Mouse (Mus musculus) intestine, embryonic 14.5 days (tissue): ENCODE measurements around the gene Actg1. TPM values are rescaled to one million over a fixed set of nuclear protein-coding genes. Genes with fewer than 3 reads are reported as not detected.

Experiments used
- ATAC-seq: fragments of 200-750 bp; cut with Nextera tagmentation; replicated peaks from 2 replicates; pipeline ENCODE4 v1.8.0; 2017; ENCODE audit warnings: low read depth, moderate number of reproducible peaks, moderate TSS enrichment, moderate library complexity; ENCODE audit not compliant: low FRiP score, low TSS enrichment
- DNase-seq: peaks from one replicate; pipeline ENCODE4 v3.0.0-alpha.2; 2018; ENCODE audit warnings: low spot score
- H3K27ac ChIP-seq: fragments of 300-500 bp; sonication (generic); 2 replicates; pipeline ENCODE4 v1.5.1; 2014; ENCODE audit warnings: low read depth, mild to moderate bottlenecking, control low read depth
- H3K27me3 ChIP-seq: fragments of 300-500 bp; sonication (generic); replicated peaks from 2 replicates; pipeline ENCODE4 v1.6.1; 2014; ENCODE audit warnings: low read length, control low read depth; ENCODE audit not compliant: control insufficient read depth, insufficient read depth
- H3K36me3 ChIP-seq: fragments of 300-500 bp; sonication (generic); 2 replicates; pipeline ENCODE4 v1.6.1; 2014; ENCODE audit warnings: low read length, control low read depth; ENCODE audit not compliant: control insufficient read depth, insufficient read depth
- H3K4me1 ChIP-seq: fragments of 300-500 bp; sonication (generic); replicated peaks from 2 replicates; pipeline ENCODE4 v1.6.1; 2014; ENCODE audit warnings: low read length, control low read depth, mixed read lengths; ENCODE audit not compliant: control insufficient read depth, insufficient read depth
- H3K4me2 ChIP-seq: fragments of 300-500 bp; sonication (generic); 2 replicates; pipeline ENCODE4 v1.6.1; 2014; ENCODE audit warnings: low read length
- H3K4me3 ChIP-seq: fragments of 300-500 bp; sonication (generic); 2 replicates; pipeline ENCODE4 v1.5.1; 2014; ENCODE audit warnings: low read depth, low read length, control low read depth, mixed read lengths
- H3K9ac ChIP-seq: fragments of 300-500 bp; sonication (generic); 2 replicates; pipeline ENCODE4 v1.6.1; 2014; ENCODE audit warnings: mild to moderate bottlenecking, low read length
- H3K9me3 ChIP-seq: fragments of 300-500 bp; sonication (generic); 2 replicates; pipeline ENCODE4 v1.6.1; 2016; ENCODE audit warnings: low read length, control low read depth; ENCODE audit not compliant: control insufficient read depth
- WGBS: fragments of 180-500 bp; shearing (Covaris S2); extraction: QIAGEN DNeasy Blood & Tissue Kit; methylation state at CpG from one replicate; pipeline ENCODE4 v1.1.7; 2014; 5-methylcytosine and 5-hydroxymethylcytosine counted together
- polyA plus RNA-seq: library from polyadenylated mRNA; unstranded; fragments of >200 nt; fragmentation: Nextera tagmentation; extraction: Ambion mirVana; gene quantifications from 2 replicates; pipeline ENCODE4 v1.2.1, GENCODE M21; 2014

Actg1 gene
- polyA plus RNA-seq, 1 experiment from 2014 or later: 2,797 TPM

- H3K4me2 ChIP-seq: no peak overlapping the region
- H3K9ac ChIP-seq: no peak overlapping the region
- no peak for ATAC-seq
- H3K36me3 ChIP-seq: no peaks in the 10 kb centered on the region
- H3K27ac ChIP-seq: no peak overlapping the region
- H3K4me3 ChIP-seq: no peak overlapping the region
- WGBS: 87% methylated on average over 5 of the region's 5 CpGs
- H3K4me1 ChIP-seq: peaks cover 17% of the 10 kb centered on the region
- no peaks in the 10 kb centered on the region for H3K9me3 ChIP-seq
- no peaks in the 10 kb centered on the region for H3K27me3 ChIP-seq
- DNase-seq: peak; percentile 38
Measured at GRCm38 (mm10) chr11:120319310-120319709, 29.0 kb downstream of the Actg1 start.

- no peaks in the 10 kb centered on the region for H3K27me3 ChIP-seq
- no peak for ATAC-seq
- H3K36me3 ChIP-seq: no peaks in the 10 kb centered on the region
- peak overlapping the region; percentile 98 for H3K27ac ChIP-seq
- peaks cover 17% of the 10 kb centered on the region for H3K4me1 ChIP-seq
- no peak overlapping the region for H3K4me3 ChIP-seq
- H3K4me2 ChIP-seq: peak overlapping the region; percentile 72
- H3K9me3 ChIP-seq: no peaks in the 10 kb centered on the region
- 68% methylated on average over 7 of the region's 7 CpGs for WGBS
- no peak for DNase-seq
- no peak overlapping the region for H3K9ac ChIP-seq
Measured at GRCm38 (mm10) chr11:120317456-120317855, 30.9 kb downstream of the Actg1 start.

GRCm38 (mm10) chr11:120316690-120317254 lies 31.6 kb downstream of the Actg1 start:
- peaks cover 22% of the 10 kb centered on the region for H3K4me1 ChIP-seq
- peak overlapping the region; percentile 98 for H3K27ac ChIP-seq
- H3K4me3 ChIP-seq: peak overlapping the region; percentile 49
- H3K9me3 ChIP-seq: no peaks in the 10 kb centered on the region
- 16% methylated on average over 13 of the region's 13 CpGs for WGBS
- H3K4me2 ChIP-seq: peak overlapping the region; percentile 72
- ATAC-seq: peak; percentile 13; the same call in 1 of the 2 replicates
- H3K36me3 ChIP-seq: no peaks in the 10 kb centered on the region
- peak overlapping the region; percentile 79 for H3K9ac ChIP-seq
- DNase-seq: no peak
- H3K27me3 ChIP-seq: no peaks in the 10 kb centered on the region

GRCm38 (mm10) chr11:120315832-120316689 lies 32.3 kb downstream of the Actg1 start:
- no peaks in the 10 kb centered on the region for H3K36me3 ChIP-seq
- peak overlapping the region; percentile 72 for H3K4me2 ChIP-seq
- H3K4me3 ChIP-seq: peak overlapping the region; percentile 49
- 8% methylated on average over 37 of the region's 37 CpGs for WGBS
- peaks cover 28% of the 10 kb centered on the region for H3K4me1 ChIP-seq
- H3K27ac ChIP-seq: peak overlapping the region; percentile 98
- H3K27me3 ChIP-seq: no peaks in the 10 kb centered on the region
- peak overlapping the region; percentile 79 for H3K9ac ChIP-seq
- ATAC-seq: peak; percentile 95
- no peaks in the 10 kb centered on the region for H3K9me3 ChIP-seq
- peak; percentile 90 for DNase-seq

GRCm38 (mm10) chr11:120315416-120315761 lies 33.0 kb downstream of the Actg1 start:
- Histone ChIP-seq H3K27me3 (no peaks in the 10 kb centered on the region), H3K4me2 (peak overlapping the region; percentile 72), H3K9me3 (no peaks in the 10 kb centered on the region), H3K4me1 (peaks cover 28% of the 10 kb centered on the region), H3K4me3 (peak overlapping the region; percentile 49; the same call in 1 of the 2 replicates), H3K36me3 (no peaks in the 10 kb centered on the region), H3K9ac (peak overlapping the region; percentile 79), H3K27ac (peak overlapping the region; percentile 98)
- ATAC-seq (no peak), DNase-seq (peak; percentile 58)
- 23% methylated on average over 4 of the region's 4 CpGs for WGBS

GRCm38 (mm10) chr11:120314721-120315415 lies 33.5 kb downstream of the Actg1 start:
- DNase-seq: peak; percentile 43
- Histone ChIP-seq H3K4me2 (peak overlapping the region; percentile 72), H3K9me3 (no peaks in the 10 kb centered on the region), H3K4me1 (peaks cover 28% of the 10 kb centered on the region), H3K9ac (no peak overlapping the region), H3K27ac (peak overlapping the region; percentile 98; the same call in 1 of the 2 replicates), H3K4me3 (0 out of 2 replicates have a peak overlapping the region, but pooled peaks have one; percentile 49), H3K36me3 (no peaks in the 10 kb centered on the region), H3K27me3 (no peaks in the 10 kb centered on the region)
- 56% methylated on average over 16 of the region's 16 CpGs for WGBS
- ATAC-seq: no peak

GRCm38 (mm10) chr11:120313906-120314685 lies 34.2 kb downstream of the Actg1 start:
- H3K9ac ChIP-seq: no peak overlapping the region
- H3K27ac ChIP-seq: no peak overlapping the region
- no peak for ATAC-seq
- peaks cover 28% of the 10 kb centered on the region for H3K4me1 ChIP-seq
- 57% methylated on average over 6 of the region's 6 CpGs for WGBS
- H3K9me3 ChIP-seq: no peaks in the 10 kb centered on the region
- H3K4me2 ChIP-seq: no peak overlapping the region
- peak; percentile 46 for DNase-seq
- H3K36me3 ChIP-seq: no peaks in the 10 kb centered on the region
- H3K4me3 ChIP-seq: no peak overlapping the region
- no peaks in the 10 kb centered on the region for H3K27me3 ChIP-seq

GRCm38 (mm10) chr11:120312069-120312468 lies 36.3 kb downstream of the Actg1 start:
- H3K36me3 ChIP-seq: no peaks in the 10 kb centered on the region
- H3K27me3 ChIP-seq: no peaks in the 10 kb centered on the region
- no peak overlapping the region for H3K4me2 ChIP-seq
- no peak for DNase-seq
- no peak for ATAC-seq
- no peak overlapping the region for H3K4me3 ChIP-seq
- peaks cover 31% of the 10 kb centered on the region for H3K4me1 ChIP-seq
- no peaks in the 10 kb centered on the region for H3K9me3 ChIP-seq
- no peak overlapping the region for H3K9ac ChIP-seq
- WGBS: 54% methylated on average over 6 of the region's 6 CpGs
- H3K27ac ChIP-seq: no peak overlapping the region; the same call in 1 of the 2 replicates
